Mouse (Mus musculus): ENCODE data around the gene Arl1.

DNA sequence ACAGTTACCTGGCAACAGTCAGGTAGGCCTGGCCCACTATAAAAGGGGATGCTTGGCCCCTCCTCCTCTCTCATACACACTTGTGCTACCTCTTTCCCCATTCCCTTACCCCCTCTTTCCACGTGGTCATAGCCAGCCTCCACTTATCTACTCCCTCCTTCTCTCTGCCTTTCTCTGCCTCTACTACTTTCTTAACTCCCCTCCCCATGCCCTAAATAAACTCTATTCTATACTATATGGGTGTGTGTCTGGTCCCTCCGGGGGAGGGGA is 13.0 kb upstream of the Arl1 start:
- TF ChIP-seq CTCF (IDR thresholded peaks at IDR 0.05; ENCODE audit: low read depth) (no peak), EP300 (optimal IDR thresholded peaks at IDR 0.05) (no peak)
